Mouse (Mus musculus) spleen, adult 2 months (tissue): ENCODE results near the gene Fiz1. TPM values are rescaled to one million over a fixed set of nuclear protein-coding genes. Genes with fewer than 3 reads are reported as not detected.

Source experiments
- DNase-seq, 2 experiments: peaks; one replicate each; pipeline versions ENCODE4 v3.0.0 to v3.0.0-alpha.2; 2012 to 2021; ENCODE audit warnings: low spot score in 2 of 2, low read depth in 1 of 2
- H3K27ac ChIP-seq: fragments of 200-500 bp; 2 replicates; pipeline ENCODE4 v1.5.1; 2012; ENCODE audit warnings: low read length, inconsistent platforms; ENCODE audit not compliant: insufficient read depth
- H3K27me3 ChIP-seq: fragments of 200-500 bp; 2 replicates; pipeline ENCODE4 v1.6.1; 2012; ENCODE audit warnings: mild to moderate bottlenecking, moderate library complexity, low read length, inconsistent platforms; ENCODE audit not compliant: control insufficient read depth, insufficient read depth
- H3K36me3 ChIP-seq: fragments of 200-500 bp; 2 replicates; pipeline ENCODE4 v1.6.1; 2012; ENCODE audit warnings: mild to moderate bottlenecking, low read length, inconsistent platforms; ENCODE audit not compliant: control insufficient read depth, insufficient read depth
- H3K4me1 ChIP-seq: fragments of 200-500 bp; 2 replicates; pipeline ENCODE4 v1.6.1; 2011; ENCODE audit warnings: inconsistent platforms; ENCODE audit not compliant: control insufficient read depth, insufficient read depth, insufficient read length
- H3K4me3 ChIP-seq: fragments of 200-500 bp; 2 replicates; pipeline ENCODE4 v1.5.1; 2011; ENCODE audit warnings: mild to moderate bottlenecking, inconsistent platforms; ENCODE audit not compliant: insufficient read depth, insufficient read length; ENCODE audit errors: extremely low read depth
- CTCF ChIP-seq: fragments of 200-500 bp; IDR thresholded peaks from 2 replicates; pipeline ENCODE4 v1.5.1; 2011; ENCODE audit warnings: mild to moderate bottlenecking, inconsistent platforms; ENCODE audit not compliant: insufficient read depth, insufficient read length, insufficient replicate concordance; ENCODE audit errors: extremely low read depth
- POLR2A ChIP-seq: fragments of 200-500 bp; IDR thresholded peaks from 2 replicates; pipeline ENCODE4 v1.6.1; 2011; ENCODE audit warnings: low read depth, low read length, inconsistent platforms
- WGBS: fragments of 180-500 bp; shearing (Covaris S2); methylation state at CpG from one replicate; pipeline ENCODE4 v1.1.7; 2018; 5-methylcytosine and 5-hydroxymethylcytosine counted together
- polyA plus RNA-seq: library from polyadenylated mRNA; depleted of rRNA; stranded (reverse); fragments of >200 nt; gene quantifications from 2 replicates; pipeline ENCODE4 v1.2.3, GENCODE M21; 2012

The Fiz1 gene
- polyA plus RNA-seq, 1 experiment, result 26.8 TPM

DNA sequence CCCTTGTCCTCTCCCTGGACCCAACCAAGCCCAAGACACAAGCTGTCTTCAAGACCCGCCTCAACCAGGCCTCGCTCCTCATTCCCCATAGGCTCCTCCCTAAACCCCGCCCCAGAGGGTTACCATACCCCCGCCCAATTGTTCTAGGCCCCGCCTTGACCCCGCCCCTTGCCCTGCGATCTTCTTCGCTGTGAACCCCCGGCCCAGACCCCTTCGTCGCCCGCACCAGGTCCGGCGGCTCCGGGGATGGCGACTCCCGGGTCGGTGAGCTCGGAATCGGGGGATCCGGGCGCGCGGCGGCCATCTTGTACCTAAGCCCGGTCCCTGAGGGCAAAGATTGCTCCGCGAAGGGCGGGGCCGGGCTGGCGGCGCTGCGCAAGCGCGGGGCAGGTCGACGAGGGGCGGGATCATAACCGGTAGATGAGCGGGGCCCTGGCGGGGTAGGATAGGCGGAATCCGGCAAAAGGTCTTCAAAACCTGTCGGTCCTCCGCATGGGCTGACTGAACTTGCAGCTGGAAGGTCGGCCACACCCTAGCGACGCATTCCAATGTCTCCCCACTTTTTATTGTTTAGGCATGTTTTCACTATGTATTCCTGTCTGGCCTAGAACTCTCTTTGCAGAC, 23.7 kb upstream of the Fiz1 start, which contains the start of gene Zfp784:
Gene Zfp784, minus strand, starts transcription at position 338 of the 624 bp plus-strand sequence.
- Histone ChIP-seq H3K36me3 (0 out of 2 replicates have a peak, but pooled peaks cover under 1% of the 10 kb centered on the region), H3K27me3 (no peaks in the 10 kb centered on the region), H3K4me3 (peak within 1 kb of the TSS; percentile 90), H3K27ac (peak within 1 kb of the TSS; percentile 95), H3K4me1 (no peaks in the 10 kb centered on the region; the same call in 1 of the 2 replicates)
- DNase-seq, result peak; percentile 83 to 92
- TF ChIP-seq CTCF (no peak), POLR2A (peak; percentile 79)
- 1% methylated on average over 48 of the region's 48 CpGs for whole genome bisulfite sequencing

DNA sequence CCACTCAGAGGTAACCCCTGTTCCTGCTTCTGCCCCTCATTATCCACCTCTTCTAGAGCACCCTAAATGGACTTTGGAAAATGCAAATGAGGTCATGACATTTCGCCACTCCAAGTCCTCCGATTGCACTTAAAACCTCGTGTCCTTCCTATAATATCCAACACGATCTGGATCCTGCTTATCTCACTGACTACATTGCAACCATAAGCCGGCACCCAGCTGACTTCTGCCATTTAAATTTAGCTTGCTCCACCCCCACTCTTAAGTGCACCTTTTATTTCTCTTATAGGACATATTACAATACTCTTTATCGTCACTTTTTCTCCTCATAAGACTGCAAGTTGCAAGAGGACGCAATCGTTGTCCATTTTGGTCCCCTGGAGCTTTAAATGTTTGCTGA, 23.0 kb upstream of the Fiz1 start:
- Histone ChIP-seq H3K4me3 (no peak overlapping the region), H3K27me3 (no peaks in the 10 kb centered on the region), H3K4me1 (no peaks in the 10 kb centered on the region; the same call in 1 of the 2 replicates), H3K36me3 (0 out of 2 replicates have a peak, but pooled peaks cover 3% of the 10 kb centered on the region), H3K27ac (no peak overlapping the region)
- TF ChIP-seq CTCF, result no peak
- no peak for TF ChIP-seq POLR2A
- 90% methylated on average over 8 of the region's 8 CpGs for WGBS
- DNase-seq, result no peak

DNA sequence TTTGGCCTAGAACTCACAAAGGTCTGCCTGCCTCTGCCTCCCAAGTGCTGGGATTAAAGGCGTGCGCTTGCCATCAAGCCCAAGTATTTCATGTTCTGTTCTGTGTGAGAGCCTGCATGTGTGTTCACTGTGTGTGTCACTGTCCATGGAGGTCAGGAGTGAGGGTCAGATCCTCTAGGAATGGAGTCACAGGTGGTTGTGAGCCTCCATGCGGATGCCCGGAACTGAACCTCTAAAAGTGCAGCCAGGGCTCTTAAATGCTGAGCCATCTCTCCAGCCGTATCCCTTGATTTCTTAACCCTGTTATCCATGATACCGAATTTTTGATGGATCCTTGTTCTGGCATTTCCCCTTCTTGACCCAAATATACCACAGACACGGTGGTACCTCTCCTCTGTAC, 22.5 kb upstream of the Fiz1 start:
- WGBS, result 94% methylated on average over 7 of the region's 7 CpGs
- no peak for TF ChIP-seq POLR2A
- Histone ChIP-seq H3K27me3 (no peaks in the 10 kb centered on the region), H3K27ac (no peak overlapping the region), H3K36me3 (0 out of 2 replicates have a peak, but pooled peaks cover 3% of the 10 kb centered on the region), H3K4me3 (no peak overlapping the region), H3K4me1 (no peaks in the 10 kb centered on the region; the same call in 1 of the 2 replicates)
- DNase-seq, result no peak

- TF ChIP-seq CTCF (no peak), POLR2A (no peak)
- Histone ChIP-seq H3K27me3 (no peaks in the 10 kb centered on the region), H3K4me1 (no peaks in the 10 kb centered on the region; the same call in none of the 2 replicates), H3K4me3 (no peak overlapping the region), H3K27ac (no peak overlapping the region), H3K36me3 (peaks cover 11% of the 10 kb centered on the region)
- 90% methylated on average over 9 of the region's 9 CpGs for WGBS
- no peak for DNase-seq
Measured at GRCm38 (mm10) chr7:5036136-5036535, 21.6 kb upstream of the Fiz1 start.

DNA sequence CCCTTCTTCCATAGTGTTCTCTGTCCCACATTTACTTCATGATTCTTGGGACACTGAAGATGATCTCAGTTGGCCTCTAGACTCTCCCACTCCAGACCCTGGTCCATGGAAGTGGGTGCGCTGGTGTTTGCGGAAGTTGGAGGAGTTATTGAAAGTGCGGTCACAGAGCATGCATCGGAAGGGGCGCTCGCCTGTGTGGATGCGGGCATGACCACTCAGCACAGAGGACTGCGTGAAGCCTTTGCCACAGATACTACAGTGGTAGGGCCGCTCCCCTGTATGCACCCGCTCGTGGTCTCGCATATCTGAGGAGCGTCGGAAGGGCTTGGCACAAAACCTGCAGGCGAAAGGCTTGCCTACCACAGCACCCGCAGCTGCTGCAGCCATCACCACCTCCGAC, 21.1 kb upstream of the Fiz1 start:
- H3K4me3 ChIP-seq, result no peak overlapping the region

GRCm38 (mm10) chr7:5033818-5034217, 19.3 kb upstream of the Fiz1 start, which contains the start of gene 4632433K11Rik:
4632433K11Rik (plus strand) TSS chr7:5034118.
- peaks cover 34% of the 10 kb centered on the region for H3K36me3 ChIP-seq
- H3K27me3 ChIP-seq, result no peaks in the 10 kb centered on the region
- H3K4me3 ChIP-seq, result no peak within 1 kb of the TSS
- H3K27ac ChIP-seq, result no peak within 1 kb of the TSS
- TF ChIP-seq POLR2A (no peak), CTCF (no peak)
- WGBS, result 86% methylated on average over 3 of the region's 3 CpGs
- no peak for DNase-seq
- no peaks in the 10 kb centered on the region; the same call in none of the 2 replicates for H3K4me1 ChIP-seq

More for the DNA sequence above, 21.1 kb upstream of the Fiz1 start:
- H3K4me1 ChIP-seq, result no peaks in the 10 kb centered on the region; the same call in none of the 2 replicates
- WGBS, result 94% methylated on average over 17 of the region's 17 CpGs
- DNase-seq, result no peak
- TF ChIP-seq POLR2A, result no peak
- TF ChIP-seq CTCF, result no peak
- peaks cover 16% of the 10 kb centered on the region for H3K36me3 ChIP-seq
- H3K27ac ChIP-seq, result no peak overlapping the region
- no peaks in the 10 kb centered on the region for H3K27me3 ChIP-seq

DNA sequence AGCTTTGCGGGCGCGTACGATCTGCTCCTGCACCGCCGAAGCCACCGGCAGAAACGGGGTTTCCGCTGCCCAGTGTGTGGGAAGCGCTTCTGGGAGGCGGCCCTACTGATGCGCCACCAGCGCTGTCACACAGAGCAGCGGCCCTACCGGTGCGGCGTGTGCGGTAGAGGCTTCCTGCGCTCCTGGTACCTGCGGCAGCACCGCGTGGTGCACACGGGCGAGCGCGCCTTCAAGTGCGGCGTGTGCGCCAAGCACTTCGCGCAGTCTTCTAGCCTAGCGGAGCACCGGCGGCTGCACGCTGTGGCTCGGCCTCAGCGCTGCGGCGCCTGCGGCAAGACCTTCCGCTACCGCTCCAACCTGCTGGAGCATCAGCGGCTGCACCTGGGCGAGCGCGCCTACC, 17.0 kb upstream of the Fiz1 start:
- no peak for TF ChIP-seq POLR2A
- TF ChIP-seq CTCF, result no peak
- WGBS, result 96% methylated on average over 45 of the region's 46 CpGs
- H3K4me1 ChIP-seq, result no peaks in the 10 kb centered on the region; the same call in 1 of the 2 replicates
- H3K4me3 ChIP-seq, result no peak overlapping the region
- no peak overlapping the region for H3K27ac ChIP-seq
- no peak for DNase-seq
- peaks cover 35% of the 10 kb centered on the region for H3K36me3 ChIP-seq
- no peaks in the 10 kb centered on the region for H3K27me3 ChIP-seq
